In the genomic region with DNA sequence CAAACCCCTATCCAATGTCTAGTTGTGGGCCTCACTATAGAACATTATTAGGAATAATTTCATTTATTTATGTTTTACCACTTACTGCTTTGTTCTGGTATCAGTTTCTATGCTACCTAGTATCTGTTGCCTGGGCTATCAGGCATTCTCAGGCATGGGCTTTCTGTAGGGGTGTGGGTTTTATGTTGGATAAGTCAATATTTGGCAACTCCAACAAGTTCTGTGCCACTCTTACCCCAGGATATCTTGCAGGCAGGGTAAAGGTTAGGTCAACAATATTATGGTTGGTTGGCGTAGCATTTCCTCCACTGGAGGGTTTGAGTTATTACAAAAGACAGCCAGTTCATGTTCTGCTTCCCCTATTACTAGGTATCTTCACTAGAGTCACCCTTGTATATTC, we compare ENCODE assay signal across 25 mouse cellular contexts.
A peak's percentile ranks its signal among the peaks of the same experiment; 100 is the strongest.
DNase-seq lines count a peak whose midpoint lies in the region; ATAC-seq and TF ChIP-seq lines count a peak whose summit lies in the region.
"Had no signal": no experiment of that assay in that cellular context is flagged by ENCODE, and none has a peak within 500 bp of the region (broad histone marks: within the 10 kb centered on the region; RNA-seq: fewer than 3 reads in every experiment).

No protein-coding gene starts in this region.

- no peaks in the 10 kb centered on the region for H3K4me1 ChIP-seq in intestine, postnatal 0 days (replicated peaks; ENCODE audit: control insufficient read depth, insufficient read depth, low read length)
- no peaks in the 10 kb centered on the region for H3K4me1 ChIP-seq in intestine, embryonic 16.5 days (ENCODE audit: control insufficient read depth, insufficient read depth, low read length)
- H3K4me1 ChIP-seq in liver, embryonic 16.5 days (ENCODE audit: control insufficient read depth, low read depth, low read length), result no peaks in the 10 kb centered on the region
- H3K4me1 ChIP-seq in liver, embryonic 12.5 days, result no peaks in the 10 kb centered on the region
- no peaks in the 10 kb centered on the region for H3K4me1 ChIP-seq in stomach, embryonic 16.5 days (ENCODE audit: control insufficient read depth, insufficient read depth, low read length)
- H3K4me1 ChIP-seq: embryonic facial prominence, embryonic 12.5 days; embryonic facial prominence, embryonic 15.5 days; heart, embryonic 12.5 days; heart, embryonic 15.5 days; hindbrain, embryonic 10.5 days; hindbrain, embryonic 13.5 days had no signal

- 50% methylated on average over 1 of the region's 1 CpGs for WGBS in intestine, postnatal 0 days
- 61% methylated on average over 1 of the region's 1 CpGs for WGBS in intestine, embryonic 16.5 days
- 62% methylated on average over 1 of the region's 1 CpGs for WGBS in liver, embryonic 16.5 days (ENCODE audit: insufficient replicate concordance)
- 61% methylated on average over 1 of the region's 1 CpGs for WGBS in liver, embryonic 12.5 days (ENCODE audit: insufficient replicate concordance)
- WGBS in stomach, embryonic 16.5 days, result 39% methylated on average over 1 of the region's 1 CpGs

- H3K9ac ChIP-seq in intestine, postnatal 0 days (ENCODE audit: low read depth, low read length), result no peak overlapping the region
- no peak overlapping the region for H3K9ac ChIP-seq in intestine, embryonic 16.5 days (ENCODE audit: low read depth, low read length)
- no peak overlapping the region for H3K9ac ChIP-seq in liver, embryonic 16.5 days (ENCODE audit: low read depth, low read length)
- no peak overlapping the region for H3K9ac ChIP-seq in liver, embryonic 12.5 days
- no peak overlapping the region for H3K9ac ChIP-seq in stomach, embryonic 16.5 days (ENCODE audit: low read length)
- H3K9ac ChIP-seq: embryonic facial prominence, embryonic 12.5 days; embryonic facial prominence, embryonic 15.5 days; forebrain, postnatal 0 days; heart, embryonic 12.5 days; heart, embryonic 15.5 days; hindbrain, embryonic 13.5 days had no signal

- no peak for DNase-seq in left cerebral cortex, postnatal 4 days
- DNase-seq in cerebellum, postnatal 10 days, result no peak
- DNase-seq: adrenal gland, postnatal 10 days; adrenal gland, postnatal 36 days; cerebellum, adult 18-20 months; cerebellum, adult 9-10 months; cerebellum, postnatal 25 days; forebrain, postnatal 0 days; gastrocnemius, postnatal 25 days; heart, adult 18-20 months; heart, postnatal 10 days; heart, postnatal 36 days had no signal

- 0 out of 2 replicates have a peak, but pooled peaks have one; percentile 31 for ATAC-seq in intestine, postnatal 0 days
- no peak for ATAC-seq in intestine, embryonic 16.5 days
- ATAC-seq in liver, embryonic 16.5 days (ENCODE audit: low read depth), result peak; percentile 62
- ATAC-seq in liver, embryonic 12.5 days, result no peak
- peak; percentile 82 for ATAC-seq in stomach, embryonic 16.5 days (ENCODE audit: insufficient read depth, low FRiP score)
- ATAC-seq: activated CD4-positive, CD25-positive, alpha-beta regulatory T cell, adult 4 months; forebrain, embryonic 14.5 days; forebrain, postnatal 0 days had no signal

- no peak overlapping the region for H3K27ac ChIP-seq in intestine, postnatal 0 days (ENCODE audit: low read depth, low read length)
- H3K27ac ChIP-seq in intestine, embryonic 16.5 days (ENCODE audit: low read length), result no peak overlapping the region
- H3K27ac ChIP-seq in liver, embryonic 16.5 days (ENCODE audit: low read length), result no peak overlapping the region
- H3K27ac ChIP-seq in liver, embryonic 12.5 days, result no peak overlapping the region
- H3K27ac ChIP-seq in stomach, embryonic 16.5 days (ENCODE audit: low read length), result no peak overlapping the region
- H3K27ac ChIP-seq: embryonic facial prominence, embryonic 12.5 days; embryonic facial prominence, embryonic 15.5 days; heart, embryonic 15.5 days; hindbrain, embryonic 10.5 days; hindbrain, embryonic 13.5 days had no signal

- no peak overlapping the region for H3K4me2 ChIP-seq in intestine, postnatal 0 days (replicated peaks; ENCODE audit: low read depth)
- H3K4me2 ChIP-seq in intestine, embryonic 16.5 days (ENCODE audit: low read depth, low read length), result no peak overlapping the region
- no peak overlapping the region for H3K4me2 ChIP-seq in liver, embryonic 16.5 days (ENCODE audit: low read depth, low read length)
- H3K4me2 ChIP-seq in liver, embryonic 12.5 days, result no peak overlapping the region
- no peak overlapping the region for H3K4me2 ChIP-seq in stomach, embryonic 16.5 days (ENCODE audit: low read depth, low read length)
- H3K4me2 ChIP-seq: embryonic facial prominence, embryonic 12.5 days; embryonic facial prominence, embryonic 15.5 days; heart, embryonic 12.5 days; heart, embryonic 15.5 days; hindbrain, embryonic 13.5 days had no signal

- intact Hi-C loops in left cerebral cortex, postnatal 4 days (cut with DNase I), result no loop called here

- TF ChIP-seq CTCF in intestine, postnatal 0 days (IDR thresholded peaks at IDR 0.05; ENCODE audit: low read depth), result no peak

- H3K27me3 ChIP-seq in intestine, postnatal 0 days (replicated peaks; ENCODE audit: control insufficient read depth, insufficient read depth, low read length), result no peaks in the 10 kb centered on the region
- H3K27me3 ChIP-seq in intestine, embryonic 16.5 days (replicated peaks; ENCODE audit: control insufficient read depth, insufficient read depth, low read length), result no peaks in the 10 kb centered on the region
- no peaks in the 10 kb centered on the region for H3K27me3 ChIP-seq in liver, embryonic 16.5 days (ENCODE audit: control insufficient read depth, insufficient read depth, low read depth, low read length)
- H3K27me3 ChIP-seq in liver, embryonic 12.5 days (replicated peaks), result no peaks in the 10 kb centered on the region
- H3K27me3 ChIP-seq in stomach, embryonic 16.5 days (ENCODE audit: control insufficient read depth, insufficient read depth, low read length), result no peaks in the 10 kb centered on the region
- H3K27me3 ChIP-seq: embryonic facial prominence, embryonic 12.5 days; embryonic facial prominence, embryonic 15.5 days; heart, embryonic 12.5 days; heart, embryonic 15.5 days; hindbrain, embryonic 13.5 days had no signal

- no peak overlapping the region for H3K4me3 ChIP-seq in intestine, postnatal 0 days (ENCODE audit: low read depth, low read length)
- H3K4me3 ChIP-seq in intestine, embryonic 16.5 days (ENCODE audit: low read length), result no peak overlapping the region
- H3K4me3 ChIP-seq in liver, embryonic 16.5 days (ENCODE audit: low read depth, low read length), result no peak overlapping the region
- H3K4me3 ChIP-seq in liver, embryonic 12.5 days, result no peak overlapping the region
- H3K4me3 ChIP-seq in stomach, embryonic 16.5 days (replicated peaks; ENCODE audit: low read length), result no peak overlapping the region
- H3K4me3 ChIP-seq: embryonic facial prominence, embryonic 12.5 days; embryonic facial prominence, embryonic 15.5 days; heart, embryonic 12.5 days; heart, embryonic 15.5 days; hindbrain, embryonic 10.5 days; hindbrain, embryonic 13.5 days had no signal

- H3K9me3 ChIP-seq in intestine, postnatal 0 days (ENCODE audit: control insufficient read depth), result no peaks in the 10 kb centered on the region
- no peaks in the 10 kb centered on the region for H3K9me3 ChIP-seq in intestine, embryonic 16.5 days (ENCODE audit: control insufficient read depth, low read length)
- H3K9me3 ChIP-seq in liver, embryonic 16.5 days (replicated peaks; ENCODE audit: control insufficient read depth, low read length), result no peaks in the 10 kb centered on the region
- H3K9me3 ChIP-seq in liver, embryonic 12.5 days (replicated peaks), result no peaks in the 10 kb centered on the region
- no peaks in the 10 kb centered on the region for H3K9me3 ChIP-seq in stomach, embryonic 16.5 days (replicated peaks; ENCODE audit: control insufficient read depth, low read length)
- H3K9me3 ChIP-seq: embryonic facial prominence, embryonic 12.5 days; embryonic facial prominence, embryonic 15.5 days; heart, embryonic 12.5 days; heart, embryonic 15.5 days; hindbrain, embryonic 10.5 days; hindbrain, embryonic 13.5 days had no signal

- no peaks in the 10 kb centered on the region for H3K36me3 ChIP-seq in intestine, postnatal 0 days (ENCODE audit: control insufficient read depth, insufficient read depth)
- no peaks in the 10 kb centered on the region for H3K36me3 ChIP-seq in intestine, embryonic 16.5 days (ENCODE audit: control insufficient read depth, insufficient read depth, low read length)
- no peaks in the 10 kb centered on the region for H3K36me3 ChIP-seq in liver, embryonic 16.5 days (ENCODE audit: control insufficient read depth, insufficient read depth)
- H3K36me3 ChIP-seq in liver, embryonic 12.5 days, result no peaks in the 10 kb centered on the region
- H3K36me3 ChIP-seq in stomach, embryonic 16.5 days (ENCODE audit: control insufficient read depth, insufficient read depth, low read length), result no peaks in the 10 kb centered on the region
- H3K36me3 ChIP-seq: embryonic facial prominence, embryonic 12.5 days; embryonic facial prominence, embryonic 15.5 days; heart, embryonic 12.5 days; heart, embryonic 15.5 days; hindbrain, embryonic 10.5 days; hindbrain, embryonic 13.5 days had no signal

Comparison
In these comparisons a context has a peak if more than half of its experiments do, and no peak if none do; other contexts are left out.
1. ATAC-seq: peak in intestine, postnatal 0 days (single experiment), liver, embryonic 16.5 days (single experiment) and stomach, embryonic 16.5 days (single experiment); none in intestine, embryonic 16.5 days (single experiment) and liver, embryonic 12.5 days (single experiment).